ENCODE assay signal across 10 mouse cellular contexts in genomic region chr11:97321894-97322600, GRCm38 (mm10). TPM values are rescaled to one million over a fixed set of nuclear protein-coding genes. Genes with fewer than 3 reads are reported as not detected.
DNase-seq lines count a peak whose midpoint lies in the region; ATAC-seq and TF ChIP-seq lines count a peak whose summit lies in the region.
"Not testable (repeated sequence)": the region's sequence is repeated elsewhere in the genome, so short reads cannot be mapped to it uniquely, and the experiment has no call there.
"Had no signal": no experiment of that assay in that cellular context is flagged by ENCODE, and none has a peak within 500 bp of the region (broad histone marks: within the 10 kb centered on the region; RNA-seq: fewer than 3 reads in every experiment).

No protein-coding gene starts in this region.

- peaks cover 10% of the 10 kb centered on the region for H3K36me3 ChIP-seq in liver, adult 2 months (ENCODE audit: control insufficient read depth, insufficient read depth, low read length)
- H3K36me3 ChIP-seq in liver, postnatal 0 days (replicated peaks; ENCODE audit: insufficient read depth, low read length) = peaks cover 16% of the 10 kb centered on the region

- TF ChIP-seq EP300 in liver, postnatal 0 days (IDR thresholded peaks at IDR 0.05; ENCODE audit: low read depth) = not testable (repeated sequence)

- not testable (repeated sequence) for TF ChIP-seq CTCF in liver, adult 2 months (IDR thresholded peaks at IDR 0.05; ENCODE audit: low read depth, low read length); liver, postnatal 0 days (IDR thresholded peaks at IDR 0.05; ENCODE audit: low read depth)

- not testable (repeated sequence) for H3K9me3 ChIP-seq in liver, postnatal 0 days (ENCODE audit: low read length)

- not testable (repeated sequence) for H3K4me2 ChIP-seq in liver, postnatal 0 days (ENCODE audit: low read depth, low read length)

- peak; percentile 48 for DNase-seq in CD4-positive, CD25-positive, alpha-beta regulatory T cell, adult 2 months (ENCODE audit: low read depth, low spot score)
- DNase-seq in ES-CJ7 (ENCODE audit: low read depth, low spot score) = peak; percentile 88
- DNase-seq in liver, adult 2 months (ENCODE audit: extremely low read depth, low read depth, low spot score) = peak; percentile 30
- not testable (repeated sequence) for DNase-seq in liver, postnatal 0 days

- H3K9ac ChIP-seq in liver, adult 2 months (ENCODE audit: low read depth, low read length); liver, postnatal 0 days (replicated peaks): not testable (repeated sequence)

- not testable (repeated sequence) for H3K4me3 ChIP-seq in liver, adult 2 months (ENCODE audit: insufficient read depth, low read depth, low read length); liver, postnatal 0 days (ENCODE audit: low read depth, low read length)

- H3K4me1 ChIP-seq in liver, adult 2 months (ENCODE audit: control insufficient read depth, insufficient read depth, low read length); liver, postnatal 0 days (ENCODE audit: insufficient read depth): not testable (repeated sequence)

- WGBS in liver, adult 2 months = 92% methylated on average over 8 of the region's 8 CpGs
- WGBS in liver, postnatal 0 days (ENCODE audit: insufficient replicate concordance) = 85% methylated on average over 8 of the region's 8 CpGs

- not testable (repeated sequence) for H3K79me2 ChIP-seq in liver, adult 2 months (ENCODE audit: control insufficient read depth, insufficient read depth, low read length)

- not testable (repeated sequence) for H3K27ac ChIP-seq in liver, adult 2 months (replicated peaks; ENCODE audit: insufficient read depth, low read depth, low read length); liver, postnatal 0 days (ENCODE audit: low read depth)

- peak; percentile 73 for ATAC-seq in common myeloid progenitor, adult 5-6 weeks (replicated peaks; ENCODE audit: low read depth, poor library complexity, severe bottlenecking)
- ATAC-seq in hematopoietic stem cell, adult 5-6 weeks (replicated peaks in 1 of 2; ENCODE audit: insufficient read depth in 1 of 2, low FRiP score in 2 of 2, low TSS enrichment in 1 of 2, low read depth in 1 of 2, poor library complexity in 2 of 2, severe bottlenecking in 2 of 2) = peak; percentile 37 to 60; a peak in 2 of 4 replicates
- peak; percentile 81 for ATAC-seq in liver, postnatal 0 days
- ATAC-seq in neutrophil, adult 5-6 weeks (ENCODE audit: extremely low read depth, insufficient number of reproducible peaks, low FRiP score, poor library complexity, severe bottlenecking) = peak; percentile 79

- not testable (repeated sequence) for H3K27me3 ChIP-seq in liver, adult 2 months (ENCODE audit: control insufficient read depth, insufficient read depth, low read length); liver, postnatal 0 days (ENCODE audit: insufficient read depth, low read length)

- TF ChIP-seq POLR2A in liver, adult 2 months (IDR thresholded peaks at IDR 0.05; ENCODE audit: extremely low read depth, insufficient read depth, low read length) = not testable (repeated sequence)

RNA-seq across cellular contexts. Expression of gene Mrpl45, which starts 6.5 kb away (rescaled TPM):
- 22.0 and 23.3 TPM in 2 replicates for total RNA-seq in common myeloid progenitor, adult 5-6 weeks (2017)
- 21.4 and 22.7 TPM in 2 replicates for total RNA-seq in hematopoietic stem cell, adult 5-6 weeks (2017)
- 19.0 and 19.9 TPM in 2 replicates for total RNA-seq in liver, adult 2 months (2014; rRNA removed)
- polyA plus RNA-seq in liver, adult 2 months (2012; rRNA removed) = 12.8 and 13.3 TPM in 2 replicates
- 18.3 and 19.8 TPM in 2 replicates for polyA plus RNA-seq in liver, postnatal 0 days (2015; fragmentation: Nextera tagmentation; extraction: Ambion mirVana)
- 10.2 and 11.3 TPM in 2 replicates for total RNA-seq in neutrophil, adult 5-6 weeks (2017)

RNA-seq across cellular contexts. Expression of gene Gpr179, which starts 29.8 kb away (rescaled TPM):
- not detected in 2 replicates for total RNA-seq in common myeloid progenitor, adult 5-6 weeks (2017)
- total RNA-seq in hematopoietic stem cell, adult 5-6 weeks (2017) = 0.10 and 0.31 TPM in 2 replicates
- total RNA-seq in liver, adult 2 months (2014; rRNA removed) = not detected in 2 replicates
- 0.01 TPM in 1 of 2 replicates, not detected in the other for polyA plus RNA-seq in liver, adult 2 months (2012; rRNA removed)
- 0.04 TPM in 1 of 2 replicates, not detected in the other for polyA plus RNA-seq in liver, postnatal 0 days (2015; fragmentation: Nextera tagmentation; extraction: Ambion mirVana)
- total RNA-seq in neutrophil, adult 5-6 weeks (2017) = 0.12 TPM in 1 of 2 replicates, not detected in the other
- polyA plus RNA-seq: erythroblast, embryonic 14.5 days; hindbrain, embryonic 11.5 days; midbrain, embryonic 11.5 days had no signal

RNA-seq across cellular contexts. Expression of gene Socs7, which starts 40.3 kb away (rescaled TPM):
- total RNA-seq in common myeloid progenitor, adult 5-6 weeks (2017) = 14.2 and 16.1 TPM in 2 replicates
- 12.8 and 13.6 TPM in 2 replicates for total RNA-seq in hematopoietic stem cell, adult 5-6 weeks (2017)
- total RNA-seq in liver, adult 2 months (2014; rRNA removed) = 4.0 TPM in 2 replicates
- 3.1 and 3.7 TPM in 2 replicates for polyA plus RNA-seq in liver, adult 2 months (2012; rRNA removed)
- polyA plus RNA-seq in liver, postnatal 0 days (2015; fragmentation: Nextera tagmentation; extraction: Ambion mirVana) = 0.89 and 0.92 TPM in 2 replicates
- total RNA-seq in neutrophil, adult 5-6 weeks (2017) = 12.8 and 13.6 TPM in 2 replicates

RNA-seq across cellular contexts. Expression of gene Npepps, which starts 41.6 kb away (rescaled TPM):
- 24.8 and 30.6 TPM in 2 replicates for total RNA-seq in common myeloid progenitor, adult 5-6 weeks (2017)
- 33.1 and 59.0 TPM in 2 replicates for total RNA-seq in hematopoietic stem cell, adult 5-6 weeks (2017)
- 12.2 and 21.2 TPM in 2 replicates for total RNA-seq in liver, adult 2 months (2014; rRNA removed)
- 7.1 and 9.1 TPM in 2 replicates for polyA plus RNA-seq in liver, adult 2 months (2012; rRNA removed)
- 11.3 and 16.5 TPM in 2 replicates for polyA plus RNA-seq in liver, postnatal 0 days (2015; fragmentation: Nextera tagmentation; extraction: Ambion mirVana)
- 51.1 and 52.1 TPM in 2 replicates for total RNA-seq in neutrophil, adult 5-6 weeks (2017)
